Mouse (Mus musculus): Measurements from ENCODE around the gene Klc3.

Gene Klc3

GRCm38 (mm10) chr7:19403731-19404296 lies at the start of gene Klc3:
Klc3 (minus strand) TSS chr7:19404104.
- DNase-seq (ENCODE audit: low spot score in 2 of 2): no peak

GRCm38 (mm10) chr7:19449165-19449564 lies 45.3 kb upstream of the Klc3 start:
- DNase-seq (ENCODE audit: low spot score in 2 of 2): no peak

GRCm38 (mm10) chr7:19447689-19448088 lies 43.8 kb upstream of the Klc3 start:
- no peak for DNase-seq (ENCODE audit: low spot score in 2 of 2)

- DNase-seq (ENCODE audit: low spot score in 2 of 2): no peak
Measured at GRCm38 (mm10) chr7:19444801-19445200, 40.9 kb upstream of the Klc3 start.

GRCm38 (mm10) chr7:19443344-19443743 lies 39.4 kb upstream of the Klc3 start:
- DNase-seq (ENCODE audit: low spot score in 2 of 2): peak; percentile 78 to 91

- no peak for DNase-seq (ENCODE audit: low spot score in 2 of 2)
Measured at GRCm38 (mm10) chr7:19441448-19442091, 37.7 kb upstream of the Klc3 start.

- DNase-seq (ENCODE audit: low spot score in 2 of 2): no peak
Measured at GRCm38 (mm10) chr7:19437048-19437447, 33.1 kb upstream of the Klc3 start.

- DNase-seq (ENCODE audit: low spot score in 2 of 2): no peak
Measured at GRCm38 (mm10) chr7:19436276-19436675, 32.4 kb upstream of the Klc3 start.

GRCm38 (mm10) chr7:19432475-19432874 lies 28.6 kb upstream of the Klc3 start:
- no peak for DNase-seq (ENCODE audit: low spot score in 2 of 2)

- DNase-seq (ENCODE audit: low spot score in 2 of 2): no peak
Measured at GRCm38 (mm10) chr7:19430402-19430801, 26.5 kb upstream of the Klc3 start.

GRCm38 (mm10) chr7:19429726-19430125 lies 25.8 kb upstream of the Klc3 start:
- no peak for DNase-seq (ENCODE audit: low spot score in 2 of 2)

- DNase-seq (ENCODE audit: low spot score in 2 of 2): no peak
Measured at GRCm38 (mm10) chr7:19427999-19428650, 24.2 kb upstream of the Klc3 start.

GRCm38 (mm10) chr7:19426888-19427287 lies 23.0 kb upstream of the Klc3 start:
- no peak for DNase-seq (ENCODE audit: low spot score in 2 of 2)

GRCm38 (mm10) chr7:19426349-19426748 lies 22.4 kb upstream of the Klc3 start:
- no peak for DNase-seq (ENCODE audit: low spot score in 2 of 2)

- DNase-seq (ENCODE audit: low spot score in 2 of 2): no peak
Measured at GRCm38 (mm10) chr7:19424051-19424450, 20.1 kb upstream of the Klc3 start.

GRCm38 (mm10) chr7:19423083-19423482 lies 19.2 kb upstream of the Klc3 start:
- no peak for DNase-seq (ENCODE audit: low spot score in 2 of 2)

GRCm38 (mm10) chr7:19420821-19421636 lies 17.1 kb upstream of the Klc3 start:
- peak; percentile 44 to 68 for DNase-seq (ENCODE audit: low spot score in 2 of 2)

GRCm38 (mm10) chr7:19420121-19420520 lies 16.2 kb upstream of the Klc3 start:
- no peak for DNase-seq (ENCODE audit: low spot score in 2 of 2)

- no peak for DNase-seq (ENCODE audit: low spot score in 2 of 2)
Measured at GRCm38 (mm10) chr7:19416590-19416989, 12.7 kb upstream of the Klc3 start.

GRCm38 (mm10) chr7:19413525-19413924 lies 9.6 kb upstream of the Klc3 start:
- no peak for DNase-seq (ENCODE audit: low spot score in 2 of 2)

GRCm38 (mm10) chr7:19411783-19412182 lies 7.9 kb upstream of the Klc3 start:
- DNase-seq (ENCODE audit: low spot score in 2 of 2): no peak

GRCm38 (mm10) chr7:19410766-19411344 lies 7.0 kb upstream of the Klc3 start:
- DNase-seq (ENCODE audit: low spot score in 2 of 2): no peak
